18 mouse cellular contexts compared by ENCODE assay signal in genomic region chr19:36698200-36698599, GRCm38 (mm10). TPM values are rescaled to one million over a fixed set of nuclear protein-coding genes. Genes with fewer than 3 reads are reported as not detected.
"Had no signal": no experiment of that assay in that cellular context is flagged by ENCODE, and none has a peak within 500 bp of the region (broad histone marks: within the 10 kb centered on the region; RNA-seq: fewer than 3 reads in every experiment).

No protein-coding gene starts in this region.

- H3K9me3 ChIP-seq: limb, embryonic 12.5 days; liver, embryonic 13.5 days; lung, embryonic 15.5 days; midbrain, embryonic 15.5 days had no signal

- H3K36me3 ChIP-seq: limb, embryonic 12.5 days; liver, embryonic 13.5 days; lung, embryonic 15.5 days; midbrain, embryonic 15.5 days had no signal

- H3K4me2 ChIP-seq: limb, embryonic 12.5 days; liver, embryonic 13.5 days; lung, embryonic 15.5 days; midbrain, embryonic 11.5 days; midbrain, embryonic 15.5 days had no signal

- ATAC-seq: liver, postnatal 0 days; midbrain, embryonic 15.5 days had no signal

- H3K27ac ChIP-seq: limb, embryonic 12.5 days; liver, embryonic 13.5 days; macrophage; midbrain, embryonic 15.5 days had no signal

- H3K27me3 ChIP-seq: limb, embryonic 12.5 days; liver, embryonic 13.5 days; lung, embryonic 15.5 days; midbrain, embryonic 15.5 days had no signal

- H3K4me1 ChIP-seq: liver, embryonic 13.5 days; megakaryocyte, embryonic 14.5 days had no signal

- H3K9ac ChIP-seq: limb, embryonic 12.5 days; liver, embryonic 13.5 days; liver, postnatal 0 days; lung, embryonic 15.5 days; midbrain, embryonic 15.5 days had no signal

- DNase-seq: kidney, postnatal 10 days; kidney, postnatal 4 days; liver; liver, embryonic 13.5 days; liver, postnatal 0 days; lung, postnatal 14 days; right cerebral cortex, adult 18-20 months; spleen, adult 18-20 months; thymus, adult 18-20 months; thymus, postnatal 14 days had no signal

- H3K4me3 ChIP-seq: layer of hippocampus, adult 2 months; limb, embryonic 12.5 days; liver, embryonic 13.5 days; lung, embryonic 15.5 days; megakaryocyte, embryonic 14.5 days; midbrain, embryonic 15.5 days had no signal

RNA-seq across cellular contexts. Expression of gene Ppp1r3c, which starts 38.3 kb away (rescaled TPM):
- total RNA-seq: monocyte, adult 5-6 weeks had no signal
